Mouse (Mus musculus) gastrocnemius, postnatal 25 days (tissue): ENCODE measurements around the gene Ptx3. TPM values are rescaled to one million over a fixed set of nuclear protein-coding genes. Genes with fewer than 3 reads are reported as not detected.
"Not testable (repeated sequence)": the region's sequence is repeated elsewhere in the genome, so short reads cannot be mapped to it uniquely, and the experiment has no call there.

Experiments used
- DNase-seq: peaks from one replicate; pipeline ENCODE4 v3.0.0; 2022
- long read RNA-seq, 2 experiments: library from polyadenylated mRNA; stranded (forward); transcript quantifications; one replicate each; pipeline ENCODE4 v2.0.0; 2021
- total RNA-seq, 2 experiments: library from RNA; stranded (reverse); gene quantifications; 1 replicate in 1 of 2; 2 replicates in 1 of 2; pipeline ENCODE4 v1.2.3; 2021

Ptx3 gene
- 1 to 10 TPM; 5.1 to 7.1 TPM for total RNA-seq
- long read RNA-seq, experiment 1, partial matches to known transcripts, result 5 of 6 reads
- long read RNA-seq, experiment 1, other reads (novel, unspliced or antisense), result 0 of 6 reads
- long read RNA-seq, experiment 2, partial matches to known transcripts, result 9 of 10 reads
- long read RNA-seq, experiment 2, other reads (novel, unspliced or antisense), result 0 of 10 reads

GRCm38 (mm10) chr3:66219655-66220191 is at the start of gene Ptx3:
Gene Ptx3 (plus strand): TSS chr3:66219910.
- no peak for DNase-seq

- DNase-seq, result no peak
Measured at GRCm38 (mm10) chr3:66172907-66173306, 46.8 kb upstream of the Ptx3 start.

GRCm38 (mm10) chr3:66179647-66180046 is 40.1 kb upstream of the Ptx3 start:
- DNase-seq, result no peak

- DNase-seq, result no peak
Measured at GRCm38 (mm10) chr3:66193910-66194562, 25.7 kb upstream of the Ptx3 start.

GRCm38 (mm10) chr3:66208836-66209573 is 10.7 kb upstream of the Ptx3 start:
- DNase-seq, result no peak

- no peak for DNase-seq
Measured at GRCm38 (mm10) chr3:66213524-66213923, 6.2 kb upstream of the Ptx3 start.

GRCm38 (mm10) chr3:66215759-66216158 is 4.0 kb upstream of the Ptx3 start:
- no peak for DNase-seq

GRCm38 (mm10) chr3:66220554-66221242 is 988 bp downstream of the Ptx3 start:
- DNase-seq, result peak; percentile 59

- DNase-seq, result peak; percentile 58
Measured at GRCm38 (mm10) chr3:66221243-66221611, 1.5 kb downstream of the Ptx3 start.

GRCm38 (mm10) chr3:66224931-66225537 is 5.3 kb downstream of the Ptx3 start:
- DNase-seq, result no peak

GRCm38 (mm10) chr3:66236234-66236871 is 16.6 kb downstream of the Ptx3 start:
- DNase-seq, result not testable (repeated sequence)

GRCm38 (mm10) chr3:66240476-66240875 is 20.8 kb downstream of the Ptx3 start:
- no peak for DNase-seq

GRCm38 (mm10) chr3:66251842-66252241 is 32.1 kb downstream of the Ptx3 start:
- DNase-seq, result no peak

GRCm38 (mm10) chr3:66254504-66255105 is 34.9 kb downstream of the Ptx3 start:
- DNase-seq, result no peak

GRCm38 (mm10) chr3:66262319-66262718 is 42.6 kb downstream of the Ptx3 start:
- DNase-seq, result no peak

- DNase-seq, result no peak
Measured at GRCm38 (mm10) chr3:66263270-66263669, 43.6 kb downstream of the Ptx3 start.

Other genes starting within 250 kb of the Ptx3 start
- not detected for gene Veph1, start 76.9 kb downstream of the Ptx3 start, total RNA-seq